Mouse (Mus musculus) limb, embryonic 14.5 days (tissue): Measurements from ENCODE around the gene Arap2. TPM values are rescaled to one million over a fixed set of nuclear protein-coding genes. Genes with fewer than 3 reads are reported as not detected.

ENCODE experiments used
- ATAC-seq: fragments of 200-750 bp; cut with Nextera tagmentation; 2 replicates; pipeline ENCODE4 v1.8.0; 2017; ENCODE audit warnings: low read depth, moderate number of reproducible peaks, moderate TSS enrichment; ENCODE audit not compliant: low FRiP score
- DNase-seq: peaks from one replicate; pipeline ENCODE4 v3.0.0-alpha.2; 2015; ENCODE audit warnings: low spot score
- H3K27ac ChIP-seq: fragments of 300-500 bp; sonication (generic); replicated peaks from 2 replicates; pipeline ENCODE4 v1.5.1; 2014; ENCODE audit warnings: low read depth, mild to moderate bottlenecking, low read length, moderate library complexity, mixed read lengths
- H3K27me3 ChIP-seq: fragments of 300-500 bp; sonication (generic); 2 replicates; pipeline ENCODE4 v1.6.1; 2014; ENCODE audit warnings: low read length, mixed read lengths; ENCODE audit not compliant: control insufficient read depth, insufficient read depth
- H3K36me3 ChIP-seq: fragments of 300-500 bp; sonication (generic); 2 replicates; pipeline ENCODE4 v1.6.1; 2014; ENCODE audit warnings: mild to moderate bottlenecking, low read length, moderate library complexity, mixed read lengths; ENCODE audit not compliant: control insufficient read depth, insufficient read depth
- H3K4me1 ChIP-seq: fragments of 300-500 bp; sonication (generic); 2 replicates; pipeline ENCODE4 v1.6.1; 2014; ENCODE audit warnings: antibody characterized with exemption, low read length, mixed read lengths; ENCODE audit not compliant: control insufficient read depth, insufficient read depth
- H3K4me2 ChIP-seq: fragments of 300-500 bp; sonication (generic); replicated peaks from 2 replicates; pipeline ENCODE4 v1.6.1; 2014; ENCODE audit warnings: low read depth, mild to moderate bottlenecking, low read length, moderate library complexity; ENCODE audit not compliant: severe bottlenecking
- H3K4me3 ChIP-seq: fragments of 300-500 bp; sonication (generic); replicated peaks from 2 replicates; pipeline ENCODE4 v1.5.1; 2014; ENCODE audit warnings: low read length
- H3K9ac ChIP-seq: fragments of 300-500 bp; sonication (generic); 2 replicates; pipeline ENCODE4 v1.6.1; 2014; ENCODE audit warnings: mild to moderate bottlenecking, low read depth, low read length, moderate library complexity; ENCODE audit not compliant: severe bottlenecking
- H3K9me3 ChIP-seq: fragments of 300-500 bp; sonication (generic); 2 replicates; pipeline ENCODE4 v1.6.1; 2016; ENCODE audit warnings: low read length; ENCODE audit not compliant: control insufficient read depth
- POLR2A ChIP-seq: fragments of 200-500 bp; IDR thresholded peaks from 2 replicates; pipeline ENCODE4 v1.8.0; 2012; ENCODE audit warnings: inconsistent platforms, mild to moderate bottlenecking, moderate library complexity, borderline replicate concordance; ENCODE audit not compliant: insufficient read depth, insufficient read length; ENCODE audit errors: extremely low read depth
- WGBS: fragments of 180-500 bp; shearing (Covaris S2); extraction: QIAGEN DNeasy Blood & Tissue Kit; methylation state at CpG from one replicate; pipeline ENCODE4 v1.1.7; 2014; 5-methylcytosine and 5-hydroxymethylcytosine counted together
- polyA plus RNA-seq, 2 experiments: library from polyadenylated mRNA; depleted of rRNA in 1 of 2; stranded (reverse) in 1 of 2; unstranded in 1 of 2; fragments of >200 nt; fragmentation: Nextera tagmentation in 1 of 2; extraction: Ambion mirVana in 1 of 2; gene quantifications; 2 replicates each; pipeline versions ENCODE4 v1.2.1 to v1.2.3; 2012 to 2014

The Arap2 gene
- polyA plus RNA-seq, 2 experiments: 2.4 to 8.0 TPM

GRCm38 (mm10) chr5:62790921-62791564, 25.1 kb upstream of the Arap2 start:
- no peak for TF ChIP-seq POLR2A
- no peak overlapping the region for H3K4me2 ChIP-seq
- WGBS: 93% methylated on average over 5 of the region's 5 CpGs
- no peaks in the 10 kb centered on the region for H3K9me3 ChIP-seq
- H3K36me3 ChIP-seq: no peaks in the 10 kb centered on the region
- H3K4me3 ChIP-seq: no peak overlapping the region
- no peaks in the 10 kb centered on the region for H3K27me3 ChIP-seq
- H3K4me1 ChIP-seq: no peaks in the 10 kb centered on the region
- ATAC-seq (no peak), DNase-seq (no peak)
- H3K9ac ChIP-seq: no peak overlapping the region
- H3K27ac ChIP-seq: no peak overlapping the region

- 60% methylated on average over 3 of the region's 3 CpGs for WGBS
- Histone ChIP-seq H3K9me3 (no peaks in the 10 kb centered on the region), H3K4me1 (no peaks in the 10 kb centered on the region), H3K27ac (no peak overlapping the region), H3K36me3 (no peaks in the 10 kb centered on the region), H3K4me3 (no peak overlapping the region), H3K4me2 (no peak overlapping the region), H3K9ac (no peak overlapping the region), H3K27me3 (no peaks in the 10 kb centered on the region)
- TF ChIP-seq POLR2A: no peak
- ATAC-seq (no peak), DNase-seq (no peak)
Measured at GRCm38 (mm10) chr5:62786809-62787208, 20.9 kb upstream of the Arap2 start.

DNA sequence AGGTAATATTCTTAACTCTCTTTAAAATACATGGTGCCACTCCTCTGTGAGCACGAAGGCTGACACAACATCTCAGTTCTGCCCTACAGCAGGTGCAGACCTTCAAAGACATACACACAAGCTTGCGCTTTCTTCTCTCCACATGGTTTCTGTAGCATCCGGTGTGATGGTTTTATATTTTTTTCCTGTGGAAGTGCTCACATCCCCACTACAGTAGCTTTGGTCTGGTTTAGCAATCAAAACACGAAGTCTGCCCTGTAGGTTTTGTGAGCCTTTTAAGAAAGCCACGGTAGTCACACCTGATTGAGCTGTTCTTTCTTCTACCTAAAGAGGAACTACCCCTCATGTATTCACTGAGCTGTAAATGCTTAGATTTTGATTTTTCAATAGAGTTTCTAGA, 12.7 kb upstream of the Arap2 start:
- Histone ChIP-seq H3K4me2 (no peak overlapping the region), H3K36me3 (no peaks in the 10 kb centered on the region), H3K27me3 (no peaks in the 10 kb centered on the region), H3K9me3 (no peaks in the 10 kb centered on the region), H3K4me3 (no peak overlapping the region), H3K9ac (no peak overlapping the region), H3K27ac (no peak overlapping the region), H3K4me1 (no peaks in the 10 kb centered on the region)
- no peak for DNase-seq
- 71% methylated on average over 5 of the region's 5 CpGs for WGBS
- TF ChIP-seq POLR2A: no peak
- ATAC-seq: no peak

GRCm38 (mm10) chr5:62777804-62778203, 11.8 kb upstream of the Arap2 start:
- 87% methylated on average over 8 of the region's 8 CpGs for WGBS
- no peak overlapping the region for H3K9ac ChIP-seq

DNA sequence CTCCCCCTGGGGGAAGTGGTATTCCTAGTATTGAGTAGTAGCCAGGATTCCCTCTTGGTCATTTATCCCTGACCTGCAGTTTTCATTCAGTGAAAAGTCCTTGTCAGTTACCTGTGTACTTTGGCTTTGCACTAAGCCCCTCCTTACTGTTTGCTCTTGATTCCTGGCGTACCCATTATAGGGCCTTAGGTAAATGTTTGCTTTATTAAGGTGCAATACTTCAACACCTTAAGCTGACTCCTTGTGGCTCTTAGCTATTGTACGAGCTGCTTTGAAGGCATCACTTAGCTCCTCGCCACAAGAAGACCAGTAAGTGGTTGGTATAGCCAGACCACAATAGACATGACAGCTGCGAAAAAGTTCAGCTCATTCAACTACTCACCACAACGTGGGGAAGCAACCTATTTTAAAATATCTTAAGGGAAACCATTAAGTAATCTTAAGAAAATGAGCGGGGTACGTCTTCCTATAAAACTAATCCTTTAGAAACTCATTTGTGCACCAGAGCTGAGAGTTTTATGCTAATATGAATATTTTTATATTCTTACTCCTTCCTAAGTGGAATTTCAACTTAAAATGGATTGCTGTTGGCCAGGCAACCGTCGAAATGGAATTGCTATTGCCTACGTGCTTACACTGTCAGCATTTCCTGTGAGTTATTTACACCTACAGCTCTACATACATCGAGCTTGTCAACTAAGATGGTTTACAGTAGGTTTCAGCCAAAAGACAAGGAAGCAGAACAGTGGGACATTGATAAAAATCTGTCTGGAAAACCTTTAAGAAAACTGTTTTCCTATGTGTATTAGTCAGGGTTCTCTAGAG, 6.0 kb upstream of the Arap2 start:
- Histone ChIP-seq H3K9ac (no peak overlapping the region), H3K4me1 (no peaks in the 10 kb centered on the region), H3K36me3 (no peaks in the 10 kb centered on the region), H3K9me3 (no peaks in the 10 kb centered on the region), H3K4me2 (no peak overlapping the region), H3K4me3 (no peak overlapping the region), H3K27me3 (peaks cover 3% of the 10 kb centered on the region), H3K27ac (no peak overlapping the region)
- TF ChIP-seq POLR2A: no peak
- no peak for DNase-seq
- 81% methylated on average over 11 of the region's 11 CpGs for WGBS
- ATAC-seq: no peak

More at GRCm38 (mm10) chr5:62777804-62778203, 11.8 kb upstream of the Arap2 start:
- DNase-seq (no peak), ATAC-seq (no peak)
- no peaks in the 10 kb centered on the region for H3K9me3 ChIP-seq
- H3K27me3 ChIP-seq: no peaks in the 10 kb centered on the region
- H3K27ac ChIP-seq: no peak overlapping the region
- no peak overlapping the region for H3K4me3 ChIP-seq
- H3K4me2 ChIP-seq: no peak overlapping the region
- no peak for TF ChIP-seq POLR2A
- H3K36me3 ChIP-seq: no peaks in the 10 kb centered on the region
- H3K4me1 ChIP-seq: no peaks in the 10 kb centered on the region
